Mouse (Mus musculus): ENCODE measurements around the gene Slc29a1.

Slc29a1 gene

GRCm38 (mm10) chr17:45551816-45552451 lies 47.5 kb downstream of the Slc29a1 start:
- DNase-seq (ENCODE audit: low spot score in 2 of 2) = no peak

GRCm38 (mm10) chr17:45551249-45551796 lies 48.1 kb downstream of the Slc29a1 start:
- no peak for DNase-seq (ENCODE audit: low spot score in 2 of 2)

- no peak for DNase-seq (ENCODE audit: low spot score in 2 of 2)
Observed at GRCm38 (mm10) chr17:45550253-45550652, 49.2 kb downstream of the Slc29a1 start.

- DNase-seq (ENCODE audit: low spot score in 2 of 2) = no peak
Observed at GRCm38 (mm10) chr17:45549617-45550181, 49.7 kb downstream of the Slc29a1 start, which contains the start of gene Tmem151b. TSS of gene Tmem151b (minus strand) at chr17:45549677.

GRCm38 (mm10) chr17:45548541-45549512 lies 50.6 kb downstream of the Slc29a1 start:
- no peak for DNase-seq (ENCODE audit: low spot score in 2 of 2)

- no peak for DNase-seq (ENCODE audit: low spot score in 2 of 2)
Observed at GRCm38 (mm10) chr17:45547461-45548190, 51.8 kb downstream of the Slc29a1 start.

GRCm38 (mm10) chr17:45546941-45547340 lies 52.5 kb downstream of the Slc29a1 start:
- no peak for DNase-seq (ENCODE audit: low spot score in 2 of 2)

GRCm38 (mm10) chr17:45545278-45545961 lies 54.0 kb downstream of the Slc29a1 start:
- no peak for DNase-seq (ENCODE audit: low spot score in 2 of 2)

GRCm38 (mm10) chr17:45544873-45545277 lies 54.5 kb downstream of the Slc29a1 start:
- DNase-seq (ENCODE audit: low spot score in 2 of 2) = no peak

GRCm38 (mm10) chr17:45544001-45544872 lies 55.2 kb downstream of the Slc29a1 start:
- no peak for DNase-seq (ENCODE audit: low spot score in 2 of 2)

- DNase-seq (ENCODE audit: low spot score in 2 of 2) = no peak
Observed at GRCm38 (mm10) chr17:45543115-45543514, 56.3 kb downstream of the Slc29a1 start.

- DNase-seq (ENCODE audit: low spot score in 2 of 2) = no peak
Observed at GRCm38 (mm10) chr17:45542705-45543104, 56.7 kb downstream of the Slc29a1 start.

- DNase-seq (ENCODE audit: low spot score in 2 of 2) = no peak
Observed at GRCm38 (mm10) chr17:45542129-45542528, 57.3 kb downstream of the Slc29a1 start.

- no peak for DNase-seq (ENCODE audit: low spot score in 2 of 2)
Observed at GRCm38 (mm10) chr17:45539664-45540063, 59.7 kb downstream of the Slc29a1 start.

GRCm38 (mm10) chr17:45538394-45538793 lies 61.0 kb downstream of the Slc29a1 start:
- no peak for DNase-seq (ENCODE audit: low spot score in 2 of 2)

GRCm38 (mm10) chr17:45536264-45536663 lies 63.1 kb downstream of the Slc29a1 start:
- no peak for DNase-seq (ENCODE audit: low spot score in 2 of 2)

All from urinary bladder, postnatal 4 days (tissue).